Mouse (Mus musculus) E14TG2a.4 (cell line): ENCODE data around the gene Necap2.
A peak's percentile ranks its signal among the peaks of the same experiment; 100 is the strongest.

ENCODE experiments used
- H3K27me3 ChIP-seq: 2 replicates; pipeline ENCODE4 v1.6.1; 2014; ENCODE audit warnings: low read length, control low read depth; ENCODE audit not compliant: insufficient read depth
- H3K36me3 ChIP-seq: 2 replicates; pipeline ENCODE4 v1.6.1; 2014; ENCODE audit warnings: low read length, control low read depth; ENCODE audit not compliant: insufficient read depth
- H3K4me1 ChIP-seq: replicated peaks from 2 replicates; pipeline ENCODE4 v1.6.1; 2014; ENCODE audit warnings: low read depth, low read length, control low read depth
- H3K4me3 ChIP-seq: replicated peaks from 2 replicates; pipeline ENCODE4 v1.5.1; 2014; ENCODE audit warnings: mild to moderate bottlenecking, low read length
- H3K9me3 ChIP-seq: 2 replicates; pipeline ENCODE4 v1.6.1; 2014; ENCODE audit warnings: low read length, control low read depth
- CTCF ChIP-seq: conservative IDR thresholded peaks from 2 replicates; pipeline ENCODE4 v1.5.1; 2014; ENCODE audit warnings: low read length
- NANOG ChIP-seq: IDR thresholded peaks from 2 replicates; pipeline ENCODE4 v1.6.1; 2014; ENCODE audit warnings: borderline replicate concordance, low read length, mixed read lengths
- POU5F1 ChIP-seq: IDR thresholded peaks from 2 replicates; pipeline ENCODE4 v1.6.1; 2014; ENCODE audit warnings: low read length, borderline replicate concordance

Gene Necap2

DNA sequence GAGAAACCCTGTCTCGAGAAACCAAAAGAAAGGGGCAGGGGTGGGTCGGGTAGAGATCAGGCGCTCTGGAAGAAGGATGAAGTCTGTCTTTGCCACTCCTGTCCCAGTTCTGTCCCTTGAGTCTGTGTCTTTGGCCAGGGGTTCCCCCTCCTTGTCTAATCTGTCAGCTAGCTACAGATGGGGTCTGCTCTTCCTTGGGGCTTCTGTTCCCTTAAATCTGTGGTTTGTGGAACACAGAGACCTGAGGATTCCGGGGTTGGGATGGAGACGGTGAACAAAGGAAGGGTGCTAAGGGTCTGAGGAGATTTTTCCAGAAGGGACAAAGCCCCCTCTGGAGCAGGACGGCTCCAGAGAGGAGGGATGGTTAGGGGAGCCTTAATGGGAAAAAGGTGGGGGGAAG, 9.9 kb upstream of the Necap2 start, which contains the start of gene Spata21:
Gene Spata21, plus strand, starts transcription at position 301 of the 400 bp plus-strand sequence.
- Histone ChIP-seq H3K27me3 (peaks cover 3% of the 10 kb centered on the region; the same call in 1 of the 2 replicates), H3K4me3 (no peak within 1 kb of the TSS), H3K4me1 (peaks cover 24% of the 10 kb centered on the region), H3K36me3 (no peaks in the 10 kb centered on the region), H3K9me3 (no peaks in the 10 kb centered on the region)
- TF ChIP-seq POU5F1 = no peak
- no peak for TF ChIP-seq NANOG
- no peak for TF ChIP-seq CTCF

DNA sequence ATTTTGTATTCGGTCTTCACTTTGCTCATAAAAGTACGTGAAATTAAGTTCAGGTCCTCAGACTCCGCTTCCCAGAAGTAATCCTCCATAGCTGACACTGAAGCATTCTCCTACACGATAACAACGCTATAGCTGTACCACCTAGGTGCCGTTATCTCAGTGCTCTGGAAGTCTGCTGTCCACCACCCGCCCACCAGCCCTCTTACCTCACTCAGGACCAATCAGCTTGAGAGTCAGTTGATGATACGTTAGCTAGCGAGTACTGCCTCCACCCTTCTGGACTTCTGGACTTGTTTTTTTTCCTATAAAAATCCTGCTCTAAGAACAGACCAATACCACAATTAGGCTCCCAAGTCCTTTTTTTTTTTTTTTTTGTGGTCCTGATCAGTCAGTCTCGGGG, 8.7 kb upstream of the Necap2 start:
- H3K9me3 ChIP-seq = no peaks in the 10 kb centered on the region
- H3K27me3 ChIP-seq = peaks cover 3% of the 10 kb centered on the region; the same call in 1 of the 2 replicates
- no peak overlapping the region for H3K4me3 ChIP-seq
- peaks cover 24% of the 10 kb centered on the region for H3K4me1 ChIP-seq
- TF ChIP-seq POU5F1 (no peak), NANOG (no peak), CTCF (no peak)
- H3K36me3 ChIP-seq = no peaks in the 10 kb centered on the region

DNA sequence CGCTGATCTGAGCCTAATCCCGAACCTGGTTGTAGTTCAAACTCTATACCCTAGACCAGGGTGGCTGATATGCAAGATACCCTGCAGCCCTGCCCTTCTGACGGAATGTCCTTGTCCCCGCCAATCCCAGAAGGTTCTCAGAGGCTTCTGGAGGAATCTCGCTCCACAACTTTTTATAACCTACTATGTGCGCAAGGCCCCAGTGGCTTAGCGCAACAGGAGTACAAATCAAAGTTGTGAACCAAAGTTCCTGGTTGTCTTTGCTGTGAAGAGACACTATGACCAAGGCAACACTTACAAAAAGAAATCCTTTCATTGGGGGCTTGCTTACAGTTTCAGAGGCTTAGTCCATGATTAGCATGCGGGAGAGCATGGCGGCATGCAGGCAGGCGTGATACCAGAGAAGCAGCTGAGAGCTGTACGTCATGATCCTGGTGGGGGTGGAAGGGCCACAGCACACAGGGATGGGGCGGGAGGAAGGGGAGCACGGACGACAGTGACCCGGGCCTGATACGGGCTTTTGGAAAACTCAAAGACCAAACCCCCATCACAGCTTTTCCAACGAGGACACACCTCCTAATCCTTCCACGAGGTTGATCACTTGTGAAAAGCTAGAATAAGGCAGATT, 467 bp upstream of the Necap2 start:
- peaks cover 23% of the 10 kb centered on the region for H3K36me3 ChIP-seq
- TF ChIP-seq CTCF = no peak
- TF ChIP-seq POU5F1 = no peak
- no peak for TF ChIP-seq NANOG
- no peaks in the 10 kb centered on the region for H3K27me3 ChIP-seq
- H3K9me3 ChIP-seq = no peaks in the 10 kb centered on the region
- H3K4me1 ChIP-seq = peaks cover 34% of the 10 kb centered on the region
- H3K4me3 ChIP-seq = peak overlapping the region; percentile 100

DNA sequence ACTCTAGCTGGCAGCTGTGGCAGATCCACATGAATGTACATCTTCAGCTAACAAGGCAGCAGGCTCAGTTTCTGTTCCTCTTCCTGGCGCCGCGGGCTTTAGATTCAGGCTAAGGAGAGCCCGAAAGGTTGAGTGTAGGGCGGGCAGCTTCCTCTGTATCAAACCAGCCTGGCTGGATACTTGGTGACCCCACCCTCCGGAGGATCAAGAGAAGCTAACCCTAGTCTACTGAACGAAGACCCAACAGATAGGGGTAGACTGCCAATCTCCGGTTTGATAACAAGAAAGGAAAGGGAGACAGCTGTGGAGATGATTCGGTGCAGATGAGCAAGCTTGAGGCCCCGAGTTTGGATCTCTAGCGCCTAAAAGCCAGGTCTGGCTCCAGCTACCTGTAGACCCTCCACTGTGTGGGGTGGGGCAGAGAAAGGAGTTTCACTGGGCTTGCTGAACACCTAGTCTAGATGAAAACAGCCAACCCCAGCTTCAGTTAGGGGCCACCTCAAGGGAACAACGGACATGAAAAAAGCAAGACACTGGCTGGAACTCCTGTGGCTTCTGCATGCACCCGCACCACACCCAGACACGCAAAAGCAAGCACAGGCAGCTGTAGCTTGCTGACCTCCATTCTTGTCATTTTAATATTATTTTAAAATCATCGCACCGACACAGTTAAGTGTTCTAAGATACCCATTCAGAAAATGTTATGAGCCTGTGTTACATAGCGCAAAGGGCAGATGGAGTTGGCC, 1.2 kb downstream of the Necap2 start:
- H3K4me3 ChIP-seq = peak overlapping the region; percentile 100
- no peaks in the 10 kb centered on the region for H3K9me3 ChIP-seq
- peaks cover 37% of the 10 kb centered on the region for H3K4me1 ChIP-seq
- H3K36me3 ChIP-seq = peaks cover 40% of the 10 kb centered on the region
- TF ChIP-seq NANOG (no peak), CTCF (no peak), POU5F1 (no peak)
- H3K27me3 ChIP-seq = no peaks in the 10 kb centered on the region

DNA sequence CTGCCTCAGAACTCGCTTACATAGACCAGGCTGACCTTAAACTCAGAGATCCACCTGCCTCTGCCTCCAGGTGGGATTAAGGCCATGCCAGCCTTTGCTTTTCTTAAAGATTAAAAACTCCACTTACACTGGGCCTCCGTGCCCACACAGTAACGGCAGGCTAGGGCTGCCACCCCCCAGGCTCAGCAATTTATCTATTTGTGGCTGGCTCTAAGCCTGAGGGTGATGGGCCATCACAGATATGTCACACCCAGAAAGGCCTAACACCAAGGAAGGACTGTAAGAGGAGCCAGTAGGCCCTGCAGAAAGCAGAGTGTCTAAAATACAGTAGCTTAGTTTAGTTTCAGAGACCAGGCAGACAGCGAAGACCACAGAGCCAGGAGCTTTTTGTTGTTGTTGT, 4.0 kb downstream of the Necap2 start:
- TF ChIP-seq POU5F1 (no peak), CTCF (no peak), NANOG (no peak)

DNA sequence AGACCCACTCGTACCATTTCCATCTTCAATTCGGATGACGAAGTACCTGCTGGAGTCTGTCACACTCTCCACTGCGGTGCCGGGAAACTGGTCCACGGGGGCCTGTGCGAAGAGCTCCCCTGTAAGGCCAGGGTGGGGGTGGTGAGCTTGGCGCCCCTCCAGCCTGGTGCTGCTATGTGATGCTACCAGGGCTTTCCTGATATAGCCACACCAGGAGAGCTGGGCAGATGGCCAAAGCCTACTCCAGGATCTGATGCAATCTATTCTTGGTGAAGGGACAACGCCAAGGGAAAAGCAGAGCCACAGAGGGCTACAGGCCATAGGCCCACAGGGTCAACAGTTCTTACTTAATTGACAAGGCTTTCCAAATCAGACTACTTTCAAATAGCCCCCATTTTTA, 4.5 kb downstream of the Necap2 start:
- Histone ChIP-seq H3K9me3 (no peaks in the 10 kb centered on the region), H3K36me3 (peaks cover 72% of the 10 kb centered on the region), H3K27me3 (no peaks in the 10 kb centered on the region), H3K4me3 (no peak overlapping the region), H3K4me1 (peaks cover 29% of the 10 kb centered on the region)
- TF ChIP-seq POU5F1 = no peak
- no peak for TF ChIP-seq NANOG
- no peak for TF ChIP-seq CTCF

More for the DNA sequence above, 4.0 kb downstream of the Necap2 start:
- no peaks in the 10 kb centered on the region for H3K27me3 ChIP-seq
- H3K9me3 ChIP-seq = no peaks in the 10 kb centered on the region
- no peak overlapping the region for H3K4me3 ChIP-seq
- H3K4me1 ChIP-seq = peaks cover 34% of the 10 kb centered on the region
- peaks cover 68% of the 10 kb centered on the region for H3K36me3 ChIP-seq

DNA sequence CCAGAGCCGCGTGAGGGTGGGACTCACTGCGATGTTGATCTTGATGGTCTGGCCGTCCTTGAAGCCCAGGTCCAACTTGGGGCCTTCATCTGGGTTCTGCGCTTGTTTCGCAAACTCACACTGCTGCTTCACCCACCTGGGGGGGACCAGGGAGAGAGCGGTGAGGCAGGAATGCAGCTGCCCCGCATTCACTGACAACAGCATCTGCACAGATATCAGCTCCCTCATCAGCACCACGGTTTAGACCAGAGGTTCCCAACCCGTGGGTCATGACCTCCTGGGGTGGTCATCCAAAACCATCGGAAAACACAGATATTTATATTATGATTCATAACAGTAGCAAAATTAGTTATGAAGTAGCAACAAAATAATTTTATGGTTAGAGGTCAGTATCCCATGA, 5.7 kb downstream of the Necap2 start:
- no peaks in the 10 kb centered on the region for H3K9me3 ChIP-seq
- TF ChIP-seq CTCF (no peak), NANOG (no peak), POU5F1 (no peak)
- H3K4me1 ChIP-seq = peaks cover 24% of the 10 kb centered on the region
- H3K4me3 ChIP-seq = no peak overlapping the region
- H3K27me3 ChIP-seq = no peaks in the 10 kb centered on the region
- peaks cover 84% of the 10 kb centered on the region for H3K36me3 ChIP-seq

DNA sequence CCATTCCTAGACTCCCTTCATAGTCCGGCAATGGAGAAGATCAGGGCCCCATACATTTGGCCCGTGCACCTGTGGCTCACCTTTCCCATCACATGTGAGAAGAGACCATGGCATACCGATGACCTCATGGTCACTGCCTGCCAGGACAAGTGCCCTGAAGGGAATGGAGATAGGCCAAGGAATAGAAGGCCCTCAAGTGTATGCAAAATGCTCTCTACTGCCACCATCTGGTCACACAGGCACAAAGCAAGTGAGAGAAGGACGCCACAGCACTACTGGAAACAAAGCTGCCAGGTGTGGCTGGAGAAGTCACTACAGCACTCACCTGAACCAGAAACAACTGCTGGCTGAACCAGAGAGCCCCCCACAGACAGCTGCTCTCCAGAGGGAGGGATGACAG, 8.4 kb downstream of the Necap2 start:
- TF ChIP-seq CTCF (peak; percentile 50), POU5F1 (no peak)
- peaks cover 93% of the 10 kb centered on the region for H3K36me3 ChIP-seq
- H3K4me3 ChIP-seq = no peak overlapping the region
- H3K9me3 ChIP-seq = no peaks in the 10 kb centered on the region
- no peaks in the 10 kb centered on the region for H3K27me3 ChIP-seq
- peaks cover 12% of the 10 kb centered on the region for H3K4me1 ChIP-seq
